Mouse (Mus musculus) liver, embryonic 11.5 days (tissue): Measurements from ENCODE around the gene Ano10. TPM values are rescaled to one million over a fixed set of nuclear protein-coding genes. Genes with fewer than 3 reads are reported as not detected.

Experiments used
- ATAC-seq: fragments of 200-750 bp; cut with Nextera tagmentation; replicated peaks from 2 replicates; pipeline ENCODE4 v1.8.0; 2017; ENCODE audit warnings: moderate number of reproducible peaks, mild to moderate bottlenecking, moderate TSS enrichment, moderate library complexity; ENCODE audit not compliant: low FRiP score
- DNase-seq: peaks from one replicate; pipeline ENCODE4 v3.0.0-alpha.2; 2017; ENCODE audit warnings: low spot score
- H3K27ac ChIP-seq: fragments of 300-500 bp; sonication (generic); 2 replicates; pipeline ENCODE4 v1.5.1; 2014; ENCODE audit warnings: mild to moderate bottlenecking, low read depth, low read length, control low read depth
- H3K27me3 ChIP-seq: fragments of 300-500 bp; sonication (generic); replicated peaks from 2 replicates; pipeline ENCODE4 v1.6.1; 2014; ENCODE audit warnings: low read length, mixed read lengths; ENCODE audit not compliant: control insufficient read depth, insufficient read depth
- H3K36me3 ChIP-seq: fragments of 300-500 bp; sonication (generic); 2 replicates; pipeline ENCODE4 v1.6.1; 2014; ENCODE audit warnings: mild to moderate bottlenecking, low read length, moderate library complexity, mixed read lengths; ENCODE audit not compliant: control insufficient read depth, insufficient read depth
- H3K4me1 ChIP-seq: fragments of 300-500 bp; sonication (generic); replicated peaks from 2 replicates; pipeline ENCODE4 v1.6.1; 2014; ENCODE audit warnings: low read length, mixed read lengths; ENCODE audit not compliant: control insufficient read depth, insufficient read depth
- H3K4me2 ChIP-seq: fragments of 300-500 bp; sonication (generic); 2 replicates; pipeline ENCODE4 v1.6.1; 2014; ENCODE audit warnings: mild to moderate bottlenecking, control low read depth, moderate library complexity
- H3K4me3 ChIP-seq: fragments of 300-500 bp; sonication (generic); 2 replicates; pipeline ENCODE4 v1.5.1; 2014; ENCODE audit warnings: low read depth, low read length, control low read depth
- H3K9ac ChIP-seq: fragments of 300-500 bp; sonication (generic); 2 replicates; pipeline ENCODE4 v1.6.1; 2014; ENCODE audit warnings: low read depth, low read length, control low read depth
- H3K9me3 ChIP-seq: fragments of 300-500 bp; sonication (generic); 2 replicates; pipeline ENCODE4 v1.6.1; 2016; ENCODE audit warnings: low read length, inconsistent platforms, mixed read lengths; ENCODE audit not compliant: control insufficient read depth
- WGBS: fragments of 180-500 bp; shearing (Covaris S2); extraction: QIAGEN DNeasy Blood & Tissue Kit; methylation state at CpG from one replicate; pipeline ENCODE4 v1.1.7; 2014; 5-methylcytosine and 5-hydroxymethylcytosine counted together
- polyA plus RNA-seq: library from polyadenylated mRNA; unstranded; fragments of >200 nt; fragmentation: Nextera tagmentation; extraction: Ambion mirVana; gene quantifications from 2 replicates; pipeline ENCODE4 v1.2.1, GENCODE M21; 2014

Gene Ano10
- polyA plus RNA-seq, 1 experiment from 2014 or later: 15.4 TPM

GRCm38 (mm10) chr9:122271318-122271717, 22.9 kb downstream of the Ano10 start:
- 88% methylated on average over 3 of the region's 3 CpGs for WGBS
- Histone ChIP-seq H3K27ac (no peak overlapping the region), H3K9me3 (no peaks in the 10 kb centered on the region), H3K4me3 (no peak overlapping the region), H3K36me3 (no peaks in the 10 kb centered on the region), H3K9ac (no peak overlapping the region), H3K4me2 (no peak overlapping the region), H3K27me3 (no peaks in the 10 kb centered on the region), H3K4me1 (no peaks in the 10 kb centered on the region)
- ATAC-seq: no peak
- DNase-seq: no peak

- Histone ChIP-seq H3K36me3 (no peaks in the 10 kb centered on the region), H3K4me1 (no peaks in the 10 kb centered on the region), H3K9ac (no peak overlapping the region), H3K27ac (no peak overlapping the region), H3K4me2 (no peak overlapping the region), H3K27me3 (no peaks in the 10 kb centered on the region), H3K4me3 (no peak overlapping the region), H3K9me3 (no peaks in the 10 kb centered on the region)
- ATAC-seq: no peak
- no peak for DNase-seq
- WGBS: 84% methylated on average over 10 of the region's 10 CpGs
Observed at GRCm38 (mm10) chr9:122270913-122271312, 23.3 kb downstream of the Ano10 start.

- no peak overlapping the region for H3K9ac ChIP-seq
- no peak for DNase-seq
Observed at GRCm38 (mm10) chr9:122269256-122270041, 24.8 kb downstream of the Ano10 start.

GRCm38 (mm10) chr9:122265526-122266210, 28.6 kb downstream of the Ano10 start:
- 83% methylated on average over 10 of the region's 10 CpGs for WGBS
- no peaks in the 10 kb centered on the region for H3K4me1 ChIP-seq
- no peak for ATAC-seq
- H3K27ac ChIP-seq: no peak overlapping the region
- H3K27me3 ChIP-seq: no peaks in the 10 kb centered on the region
- no peak overlapping the region for H3K9ac ChIP-seq
- no peaks in the 10 kb centered on the region for H3K9me3 ChIP-seq
- H3K4me2 ChIP-seq: no peak overlapping the region
- no peaks in the 10 kb centered on the region for H3K36me3 ChIP-seq
- H3K4me3 ChIP-seq: no peak overlapping the region
- DNase-seq: no peak

More at GRCm38 (mm10) chr9:122269256-122270041, 24.8 kb downstream of the Ano10 start:
- Histone ChIP-seq H3K27me3 (no peaks in the 10 kb centered on the region), H3K4me1 (no peaks in the 10 kb centered on the region), H3K4me3 (no peak overlapping the region), H3K9me3 (no peaks in the 10 kb centered on the region), H3K27ac (no peak overlapping the region), H3K36me3 (no peaks in the 10 kb centered on the region), H3K4me2 (no peak overlapping the region)
- no peak for ATAC-seq
- WGBS: 69% methylated on average over 3 of the region's 3 CpGs

GRCm38 (mm10) chr9:122263140-122263539, 31.1 kb downstream of the Ano10 start:
- H3K9ac ChIP-seq: no peak overlapping the region
- no peaks in the 10 kb centered on the region for H3K27me3 ChIP-seq
- no peak for ATAC-seq
- H3K4me1 ChIP-seq: no peaks in the 10 kb centered on the region
- H3K36me3 ChIP-seq: no peaks in the 10 kb centered on the region
- H3K9me3 ChIP-seq: no peaks in the 10 kb centered on the region
- H3K4me3 ChIP-seq: no peak overlapping the region
- no peak overlapping the region for H3K4me2 ChIP-seq
- DNase-seq: no peak
- no peak overlapping the region for H3K27ac ChIP-seq

GRCm38 (mm10) chr9:122254386-122254785, 39.8 kb downstream of the Ano10 start:
- ATAC-seq (no peak), DNase-seq (no peak)
- 78% methylated on average over 3 of the region's 3 CpGs for WGBS

GRCm38 (mm10) chr9:122252113-122252512, 42.1 kb downstream of the Ano10 start:
- no peak for ATAC-seq
- Histone ChIP-seq H3K4me1 (no peaks in the 10 kb centered on the region), H3K9me3 (no peaks in the 10 kb centered on the region), H3K36me3 (peaks cover 4% of the 10 kb centered on the region; the same call in 1 of the 2 replicates), H3K9ac (no peak overlapping the region), H3K4me2 (no peak overlapping the region), H3K27ac (no peak overlapping the region), H3K4me3 (no peak overlapping the region), H3K27me3 (no peaks in the 10 kb centered on the region)
- WGBS: 69% methylated on average over 1 of the region's 1 CpGs
- DNase-seq: no peak

More at GRCm38 (mm10) chr9:122254386-122254785, 39.8 kb downstream of the Ano10 start:
- Histone ChIP-seq H3K4me2 (no peak overlapping the region), H3K27me3 (no peaks in the 10 kb centered on the region), H3K9ac (no peak overlapping the region), H3K4me1 (no peaks in the 10 kb centered on the region), H3K36me3 (peaks cover 4% of the 10 kb centered on the region; the same call in 1 of the 2 replicates), H3K9me3 (no peaks in the 10 kb centered on the region), H3K27ac (no peak overlapping the region), H3K4me3 (no peak overlapping the region)

- Histone ChIP-seq H3K4me3 (no peak overlapping the region), H3K27me3 (no peaks in the 10 kb centered on the region), H3K27ac (no peak overlapping the region), H3K36me3 (no peaks in the 10 kb centered on the region; the same call in 1 of the 2 replicates), H3K4me1 (no peaks in the 10 kb centered on the region), H3K9ac (no peak overlapping the region), H3K4me2 (no peak overlapping the region), H3K9me3 (no peaks in the 10 kb centered on the region)
- ATAC-seq (no peak; the same call in 1 of the 2 replicates), DNase-seq (no peak)
- WGBS: 39% methylated on average over 8 of the region's 8 CpGs
Observed at GRCm38 (mm10) chr9:122248168-122248567, 46.1 kb downstream of the Ano10 start.
